Mouse (Mus musculus) skeletal muscle tissue, postnatal 0 days (tissue): ENCODE measurements around the gene Dmwd. TPM values are rescaled to one million over a fixed set of nuclear protein-coding genes. Genes with fewer than 3 reads are reported as not detected.

ENCODE experiments used
- microRNA-seq, 2 experiments: library from miRNA; unstranded; fragments of <30 nt; microRNA quantifications; one replicate each; pipeline ENCODE4; 2016
- polyA plus RNA-seq: library from polyadenylated mRNA; unstranded; fragments of >200 nt; fragmentation: Nextera tagmentation; extraction: Ambion mirVana; gene quantifications from 2 replicates; pipeline ENCODE4 v1.2.1, GENCODE M21; 2015

Gene Dmwd
- polyA plus RNA-seq: 14.4 and 14.7 TPM in 2 replicates

GRCm38 (mm10) chr7:19075723-19076585 lies at the start of gene Dmwd:
TSS of gene Dmwd (plus strand) at chr7:19076227.

GRCm38 (mm10) chr7:19054047-19054776 lies 21.8 kb upstream of the Dmwd start, which contains the start of gene Rsph6a:
TSS of gene Rsph6a (plus strand) at chr7:19054690.

GRCm38 (mm10) chr7:19083701-19084100 lies 7.7 kb downstream of the Dmwd start, which contains the start of gene Dmpk:
TSS of gene Dmpk (plus strand) at chr7:19083849.

GRCm38 (mm10) chr7:19094471-19094825 lies 18.4 kb downstream of the Dmwd start, which contains the start of gene Six5:
TSS of gene Six5 (plus strand) at chr7:19094594.

GRCm38 (mm10) chr7:19118028-19118771 lies 42.2 kb downstream of the Dmwd start, which contains the start of gene Gm4969:
TSS of gene Gm4969 (minus strand) at chr7:19118368.

GRCm38 (mm10) chr7:19119631-19120429 lies 43.8 kb downstream of the Dmwd start, which contains the start of gene Fbxo46:
TSS of gene Fbxo46 (plus strand) at chr7:19119859.

Small RNA genes lying within 50 kb of the gene (microRNA-seq; reads per million reads assigned to microRNA genes)
- 6.2 to 7.7 reads per million in 2 experiments for gene Mir3100

Other genes with a start within 250 kb of the Dmwd start
- 0.94 and 1.0 TPM in 2 replicates for gene Mill2, start 236.3 kb upstream of the Dmwd start, polyA plus RNA-seq
- 1.4 and 1.9 TPM in 2 replicates for gene Pglyrp1, start 204.9 kb upstream of the Dmwd start, polyA plus RNA-seq
- gene Ccdc61, start 165.8 kb upstream of the Dmwd start, polyA plus RNA-seq: 11.4 and 14.7 TPM in 2 replicates
- gene Nova2, start 150.3 kb upstream of the Dmwd start, polyA plus RNA-seq: 0.29 and 0.33 TPM in 2 replicates
- not detected in 2 replicates for gene Nanos2, start 88.8 kb upstream of the Dmwd start, polyA plus RNA-seq
- 1.3 and 1.5 TPM in 2 replicates for gene Mypop, start 85.0 kb upstream of the Dmwd start, polyA plus RNA-seq
- gene Irf2bp1, start 72.2 kb upstream of the Dmwd start, polyA plus RNA-seq: 12.3 and 16.4 TPM in 2 replicates
- 0.22 TPM in 1 of 2 replicates, not detected in the other for gene Foxa3, start 52.7 kb upstream of the Dmwd start, polyA plus RNA-seq
- 16.8 and 18.7 TPM in 2 replicates for gene Sympk, start 51.9 kb upstream of the Dmwd start, polyA plus RNA-seq
- not detected in 2 replicates for gene Rsph6a, start 21.5 kb upstream of the Dmwd start, polyA plus RNA-seq
- 145 and 149 TPM in 2 replicates for gene Dmpk, start 7.6 kb downstream of the Dmwd start, polyA plus RNA-seq
- 3.9 and 4.8 TPM in 2 replicates for gene Six5, start 18.4 kb downstream of the Dmwd start, polyA plus RNA-seq
- gene Gm4969, start 42.1 kb downstream of the Dmwd start, polyA plus RNA-seq: 0.30 and 0.65 TPM in 2 replicates
- 5.7 and 6.0 TPM in 2 replicates for gene Fbxo46, start 43.6 kb downstream of the Dmwd start, polyA plus RNA-seq
- gene Qpctl, start 73.1 kb downstream of the Dmwd start, polyA plus RNA-seq: 7.6 and 8.3 TPM in 2 replicates
- gene Snrpd2, start 73.5 kb downstream of the Dmwd start, polyA plus RNA-seq: 73.1 and 81.1 TPM in 2 replicates
- gene Gipr, start 89.9 kb downstream of the Dmwd start, polyA plus RNA-seq: 0.15 and 0.72 TPM in 2 replicates
- 4.9 and 5.0 TPM in 2 replicates for gene Eml2, start 100.2 kb downstream of the Dmwd start, polyA plus RNA-seq
- gene Gpr4, start 136.3 kb downstream of the Dmwd start, polyA plus RNA-seq: 1.3 TPM in 2 replicates
- 22.8 and 24.1 TPM in 2 replicates for gene Opa3, start 152.1 kb downstream of the Dmwd start, polyA plus RNA-seq
- gene Vasp, start 195.6 kb downstream of the Dmwd start, polyA plus RNA-seq: 41.2 and 52.3 TPM in 2 replicates
- 0.11 TPM in 1 of 2 replicates, not detected in the other for gene Ppm1n, start 203.8 kb downstream of the Dmwd start, polyA plus RNA-seq
- 408 and 509 TPM in 2 replicates for gene Rtn2, start 206.4 kb downstream of the Dmwd start, polyA plus RNA-seq
- gene Fosb, start 233.8 kb downstream of the Dmwd start, polyA plus RNA-seq: 0.23 and 0.84 TPM in 2 replicates